Mouse (Mus musculus) left cerebral cortex, postnatal 4 days (tissue): ENCODE data around the gene Zfp574. TPM values are rescaled to one million over a fixed set of nuclear protein-coding genes. Genes with fewer than 3 reads are reported as not detected.
"Not testable (repeated sequence)": the region's sequence is repeated elsewhere in the genome, so short reads cannot be mapped to it uniquely, and the experiment has no call there.

Experiments used
- DNase-seq: peaks from one replicate; pipeline ENCODE4 v3.0.0-alpha.2; 2022
- intact Hi-C: fragments of 180-260 bp; cut with DNase I; formaldehyde crosslinking; loops from one replicate; pipeline ENCODE4 v1.15.1; 2025
- total RNA-seq, 2 experiments: library from RNA; stranded (reverse); gene quantifications; 2 replicates each; pipeline ENCODE4 v1.2.3; 2021

Gene Zfp574
- total RNA-seq = 10 to 100 TPM; 25.2 to 26.9 TPM

DNA sequence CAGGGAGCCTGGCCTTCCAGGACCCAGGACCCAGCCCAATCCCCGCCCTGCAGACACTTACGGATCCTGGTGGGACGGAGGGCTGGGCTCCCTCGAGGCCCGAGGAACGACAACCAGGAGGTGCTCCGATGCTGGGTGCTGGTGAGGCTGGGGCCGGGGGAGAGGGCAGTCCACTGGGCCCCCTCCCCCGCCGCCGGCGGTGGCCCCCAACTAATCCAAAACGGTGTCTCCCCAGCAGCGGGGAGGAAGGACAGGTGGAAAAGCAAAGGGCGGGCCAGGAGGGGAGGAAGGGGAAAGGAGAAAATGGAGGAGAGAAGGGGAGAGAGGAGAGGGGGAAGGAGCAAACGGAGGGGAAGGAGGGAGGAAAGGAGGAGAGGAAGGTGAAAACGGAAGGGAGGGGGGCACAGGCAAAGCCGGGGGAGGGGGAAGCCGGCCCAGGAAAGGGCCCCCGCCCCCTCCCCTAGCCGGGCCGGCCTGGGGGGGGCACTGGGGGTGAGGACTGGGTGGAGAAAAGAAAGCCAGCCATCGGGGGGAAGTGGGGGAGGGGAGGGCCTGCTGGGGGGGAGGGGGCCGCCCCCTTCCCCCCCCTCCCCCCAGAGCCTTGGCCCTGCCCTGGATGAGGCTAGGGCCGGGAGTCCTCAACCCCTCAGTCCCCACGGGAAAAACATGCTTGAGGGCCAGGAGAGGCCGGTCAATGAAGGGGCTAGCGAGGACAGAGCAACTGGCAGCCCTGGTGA lies at the start of gene Zfp574, which contains the start of gene Grik5:
Gene Zfp574 (plus strand): TSS at position 589 of the 737 bp plus-strand sequence.
Gene Grik5 (minus strand): TSS at position 368 of the 737 bp plus-strand sequence.
- intact Hi-C loops = no loop called here
- DNase-seq = no peak

DNA sequence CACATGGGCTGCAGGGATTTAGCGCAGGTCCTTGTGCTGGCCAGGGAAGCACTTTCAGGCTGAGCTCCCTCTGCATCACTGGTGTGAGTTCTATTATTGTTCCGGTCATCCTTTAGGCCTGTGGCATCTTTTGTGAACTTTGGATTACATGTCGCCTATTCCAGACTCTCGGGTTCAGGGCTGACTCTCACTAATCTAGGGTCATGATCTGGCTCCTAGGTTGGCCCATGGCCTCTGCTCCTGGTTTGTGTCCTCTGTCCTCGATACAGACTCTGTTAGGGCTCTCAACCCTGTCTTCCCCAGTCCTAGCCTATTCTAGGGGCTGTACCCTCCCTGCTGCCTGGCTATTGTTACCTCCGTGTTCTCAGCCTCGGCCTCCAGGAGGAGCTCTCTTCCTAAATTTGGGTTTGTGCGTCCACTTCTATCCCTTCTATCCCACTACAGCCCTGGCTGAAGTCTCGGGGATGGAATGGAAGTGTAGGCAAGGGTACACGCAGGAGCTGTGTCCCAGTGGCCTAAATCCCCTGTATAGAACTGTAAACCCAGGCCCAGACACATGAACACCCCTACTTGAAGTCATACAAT lies 46.4 kb upstream of the Zfp574 start:
- intact Hi-C loops = no loop called here
- DNase-seq = peak; percentile 44

- intact Hi-C loops = no loop called here
Observed at GRCm38 (mm10) chr7:25026452-25026851, 45.9 kb upstream of the Zfp574 start.

GRCm38 (mm10) chr7:25030032-25030753 lies 42.2 kb upstream of the Zfp574 start:
- peak; percentile 82 for DNase-seq
- intact Hi-C loops = no loop called here

More at GRCm38 (mm10) chr7:25026452-25026851, 45.9 kb upstream of the Zfp574 start:
- DNase-seq = no peak

- intact Hi-C loops = no loop called here
- DNase-seq = no peak
Observed at GRCm38 (mm10) chr7:25031528-25031927, 40.8 kb upstream of the Zfp574 start.

DNA sequence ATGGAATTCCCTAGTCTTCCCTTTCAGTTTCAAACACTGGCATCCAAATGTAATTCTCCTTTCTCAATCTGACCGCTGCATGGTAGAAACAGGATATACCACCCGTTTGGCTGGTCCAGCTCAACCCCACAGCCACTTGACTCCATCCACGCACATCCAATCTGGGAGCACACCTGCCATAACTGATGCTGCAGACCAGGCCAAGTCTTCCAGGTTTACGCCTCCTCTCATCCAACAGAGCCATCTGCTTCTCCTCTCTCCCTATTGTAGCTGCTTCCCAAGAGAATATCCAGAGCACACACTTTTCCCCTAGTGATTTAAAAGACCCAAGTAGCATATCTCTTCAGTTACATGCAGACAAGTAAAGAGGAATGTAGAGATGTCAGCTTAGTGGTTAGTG lies 37.6 kb upstream of the Zfp574 start:
- intact Hi-C loops = no loop called here
- no peak for DNase-seq

- intact Hi-C loops = no loop called here
- peak; percentile 86 for DNase-seq
Observed at GRCm38 (mm10) chr7:25035916-25036315, 36.5 kb upstream of the Zfp574 start.

GRCm38 (mm10) chr7:25041921-25042320 lies 30.4 kb upstream of the Zfp574 start:
- DNase-seq = no peak
- intact Hi-C loops = no loop called here

DNA sequence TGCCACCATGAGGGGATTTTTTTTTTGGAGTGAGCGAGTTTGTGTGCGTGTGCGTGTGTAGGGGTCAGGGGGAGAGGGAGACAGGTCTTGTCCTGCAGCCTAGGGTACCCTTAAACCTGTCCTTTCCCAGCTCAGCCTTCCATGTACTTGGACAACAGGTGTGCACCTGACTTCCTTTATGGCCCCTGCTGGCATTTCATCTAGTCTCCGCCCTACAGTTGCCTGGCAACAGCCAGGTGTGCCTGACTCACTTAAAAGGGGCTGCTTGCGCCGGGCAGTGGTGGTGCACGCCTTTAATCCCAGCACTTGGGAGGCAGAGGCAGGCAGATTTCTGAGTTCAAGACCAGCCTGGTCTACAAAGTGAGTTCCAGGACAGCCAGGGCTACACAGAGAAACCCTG lies 27.8 kb upstream of the Zfp574 start:
- DNase-seq, intact Hi-C loops: not testable (repeated sequence)

GRCm38 (mm10) chr7:25047363-25047762 lies 25.0 kb upstream of the Zfp574 start:
- intact Hi-C loops = no loop called here
- DNase-seq = no peak

DNA sequence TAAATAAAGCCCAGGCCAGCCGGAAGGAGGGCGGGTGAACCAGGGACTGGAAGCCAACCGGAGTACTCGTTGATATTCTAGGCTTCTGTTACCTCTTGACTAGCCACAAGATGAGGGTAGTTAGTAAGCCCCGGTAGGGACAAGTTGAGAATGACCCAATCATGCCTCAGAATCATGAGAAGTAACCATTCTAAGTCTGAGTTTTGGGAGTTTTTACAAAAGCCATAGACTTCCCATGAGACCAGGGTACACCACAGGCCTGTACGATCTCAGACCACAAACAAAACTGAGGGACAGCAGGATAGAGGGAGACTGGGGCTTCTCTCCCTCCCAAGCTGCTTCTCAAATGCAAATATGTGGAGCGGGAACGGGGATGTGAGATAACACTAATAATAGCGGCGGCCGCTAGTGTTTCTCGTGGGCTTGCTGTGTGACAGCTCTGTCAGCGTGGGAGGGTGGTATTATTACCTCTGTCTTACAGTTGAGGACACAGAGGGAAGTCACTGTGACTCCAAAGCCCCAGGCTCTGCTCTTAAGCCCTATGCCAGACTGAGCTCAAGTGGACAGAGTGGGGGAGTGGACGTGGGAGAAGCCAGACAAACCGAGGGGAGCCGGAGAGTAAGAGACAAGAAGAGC lies 23.0 kb upstream of the Zfp574 start:
- no peak for DNase-seq

GRCm38 (mm10) chr7:25052587-25052986 lies 19.8 kb upstream of the Zfp574 start:
- DNase-seq = no peak
- intact Hi-C loops = no loop called here

More for the DNA sequence above, 23.0 kb upstream of the Zfp574 start:
- intact Hi-C loops = no loop called here

- DNase-seq = no peak
- intact Hi-C loops = no loop called here
Observed at GRCm38 (mm10) chr7:25056951-25057350, 15.4 kb upstream of the Zfp574 start.

- intact Hi-C loops = no loop called here
Observed at GRCm38 (mm10) chr7:25057888-25058287, 14.5 kb upstream of the Zfp574 start.

DNA sequence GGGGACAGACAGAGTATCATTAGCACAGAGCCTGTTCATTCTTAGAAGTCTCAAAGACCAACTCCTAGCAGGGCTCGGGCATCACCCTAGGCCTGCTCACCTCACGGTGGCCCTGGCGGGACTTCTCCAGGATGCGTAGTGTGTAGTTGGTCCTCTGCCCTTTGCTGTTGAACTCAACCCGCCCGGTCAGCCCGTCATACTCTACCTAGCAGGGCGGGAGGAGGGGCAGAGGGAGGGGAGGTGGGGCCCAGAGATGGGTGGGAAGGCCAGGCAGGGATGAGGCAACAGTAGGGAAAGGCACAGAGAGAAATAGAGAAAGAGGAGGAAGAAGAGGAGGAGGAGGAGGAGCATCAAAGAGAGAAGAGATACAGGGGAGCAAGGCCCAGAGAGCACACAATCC lies 14.0 kb upstream of the Zfp574 start:
- intact Hi-C loops = no loop called here
- no peak for DNase-seq

More at GRCm38 (mm10) chr7:25057888-25058287, 14.5 kb upstream of the Zfp574 start:
- DNase-seq = no peak

- intact Hi-C loops = no loop called here
- DNase-seq = no peak
Observed at GRCm38 (mm10) chr7:25058836-25059235, 13.5 kb upstream of the Zfp574 start.

DNA sequence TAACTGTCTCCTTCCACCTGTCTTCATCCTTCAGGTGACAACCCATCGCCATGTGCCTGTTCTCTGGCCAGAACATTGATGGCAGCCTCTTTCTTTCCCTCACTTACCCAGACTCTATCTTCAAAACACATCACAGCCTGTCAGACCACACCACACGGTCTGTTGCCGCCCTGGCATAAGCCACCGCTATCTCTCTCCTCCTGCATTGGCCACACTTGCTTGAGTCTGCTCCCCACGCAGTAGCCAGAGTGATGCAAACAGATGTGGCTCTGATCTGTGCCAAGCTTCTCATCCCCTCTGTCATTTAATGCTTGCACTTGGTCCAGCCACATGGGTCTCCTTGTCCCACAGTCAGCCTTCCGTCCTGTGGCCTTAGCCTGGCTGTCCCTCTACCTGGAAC lies 9.0 kb upstream of the Zfp574 start:
- intact Hi-C loops = no loop called here
- DNase-seq = no peak

DNA sequence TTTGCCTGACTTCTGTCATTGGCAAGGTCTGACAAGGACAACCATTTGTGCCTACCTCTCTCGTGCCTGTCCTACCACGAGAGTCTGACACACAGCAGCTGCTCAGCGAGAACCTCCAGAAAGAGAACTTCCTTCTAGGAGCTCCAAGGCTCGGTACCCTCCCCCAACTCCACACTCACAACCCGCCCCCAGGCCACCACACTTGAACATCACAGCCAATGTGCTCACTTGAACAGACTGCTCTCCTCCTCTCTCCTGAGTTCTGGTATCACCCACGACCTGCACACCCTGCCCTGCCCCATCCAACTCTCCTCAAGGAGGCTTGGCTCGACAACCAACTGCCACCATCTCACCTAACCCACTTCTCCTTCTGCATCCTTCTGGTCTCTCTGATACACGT lies 8.5 kb upstream of the Zfp574 start:
- intact Hi-C loops = no loop called here
- no peak for DNase-seq

GRCm38 (mm10) chr7:25067338-25067737 lies 5.0 kb upstream of the Zfp574 start:
- DNase-seq = no peak
- intact Hi-C loops = no loop called here

GRCm38 (mm10) chr7:25067909-25068656 lies 4.3 kb upstream of the Zfp574 start:
- intact Hi-C loops = no loop called here
- DNase-seq = no peak
